Mouse (Mus musculus): ENCODE data around the gene Lyrm9. TPM values are rescaled to one million over a fixed set of nuclear protein-coding genes. Genes with fewer than 3 reads are reported as not detected.

The Lyrm9 gene
- total and polyA plus RNA-seq, 2 experiments: 15.2 to 17.7 TPM

DNA sequence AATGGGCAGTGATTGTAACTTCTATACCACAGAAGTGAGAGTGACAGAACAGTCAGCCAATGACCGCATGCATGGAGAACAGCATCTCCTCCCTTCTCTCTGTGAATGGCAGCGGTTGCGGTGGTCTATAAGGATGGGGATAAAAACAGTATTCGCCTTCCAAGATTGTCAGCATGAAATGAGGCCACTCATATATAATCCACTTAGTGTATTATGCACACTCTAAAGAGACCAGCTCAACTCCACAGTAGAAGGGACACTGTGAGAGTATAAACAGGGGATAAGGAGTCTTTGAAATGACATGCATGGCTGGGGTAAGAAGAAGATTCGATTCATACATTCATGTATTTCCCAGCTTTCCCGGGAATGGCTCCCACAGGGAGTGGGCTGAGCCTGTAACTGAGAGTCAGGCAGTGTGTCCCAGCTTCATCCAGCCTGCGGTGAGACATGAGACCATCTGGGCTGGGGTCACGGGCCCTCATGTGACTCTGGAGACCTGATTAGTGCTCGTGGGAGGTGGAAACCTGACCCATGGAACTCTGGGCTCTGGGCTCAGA lies 43.5 kb upstream of the Lyrm9 start:
- no peak overlapping the region for H3K9ac ChIP-seq (ENCODE audit: low read depth, low read length)
- H3K4me1 ChIP-seq (ENCODE audit: control insufficient read depth, insufficient read depth, low read length): 0 out of 2 replicates have a peak, but pooled peaks cover 3% of the 10 kb centered on the region
- H3K4me3 ChIP-seq (ENCODE audit: insufficient read depth, low read depth, low read length): no peak overlapping the region
- H3K27me3 ChIP-seq (ENCODE audit: control insufficient read depth, insufficient read depth, low read length): no peaks in the 10 kb centered on the region
- H3K27ac ChIP-seq (replicated peaks; ENCODE audit: insufficient read depth, low read depth, low read length): no peak overlapping the region
- WGBS: 85% methylated on average over 9 of the region's 9 CpGs
- TF ChIP-seq CTCF (IDR thresholded peaks at IDR 0.05; ENCODE audit: low read depth, low read length) (no peak), POLR2A (IDR thresholded peaks at IDR 0.05; ENCODE audit: extremely low read depth, insufficient read depth, low read length) (no peak)
- H3K79me2 ChIP-seq (ENCODE audit: control insufficient read depth, insufficient read depth, low read length): no peaks in the 10 kb centered on the region
- DNase-seq (ENCODE audit: extremely low read depth, low read depth, low spot score): no peak
- H3K36me3 ChIP-seq (ENCODE audit: control insufficient read depth, insufficient read depth, low read length): no peaks in the 10 kb centered on the region

DNA sequence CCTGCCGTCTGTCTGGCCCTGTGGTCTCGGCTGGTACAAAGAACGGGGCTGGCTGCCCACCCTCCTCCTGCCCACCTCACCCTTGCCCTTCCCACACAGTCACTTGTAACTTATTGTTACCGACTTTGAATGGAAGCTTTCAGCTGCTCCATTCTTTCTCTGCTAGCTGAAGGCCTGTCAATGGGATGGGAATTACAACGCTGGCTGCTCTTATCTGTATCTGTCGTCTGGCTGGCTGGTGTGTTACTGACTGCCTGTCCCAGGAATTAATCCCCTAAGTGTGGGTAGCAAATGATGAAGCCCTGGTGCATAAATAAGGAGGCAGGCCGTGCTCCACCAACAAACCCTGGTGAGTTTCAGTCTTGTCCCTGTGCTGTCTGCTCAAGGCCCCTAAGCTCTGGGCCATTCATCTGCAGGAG lies 40.4 kb upstream of the Lyrm9 start:
- no peak overlapping the region for H3K4me3 ChIP-seq (ENCODE audit: insufficient read depth, low read depth, low read length)
- H3K79me2 ChIP-seq (ENCODE audit: control insufficient read depth, insufficient read depth, low read length): no peaks in the 10 kb centered on the region
- H3K9ac ChIP-seq (ENCODE audit: low read depth, low read length): no peak overlapping the region
- no peaks in the 10 kb centered on the region for H3K27me3 ChIP-seq (ENCODE audit: control insufficient read depth, insufficient read depth, low read length)
- 79% methylated on average over 7 of the region's 7 CpGs for WGBS
- no peaks in the 10 kb centered on the region for H3K4me1 ChIP-seq (ENCODE audit: control insufficient read depth, insufficient read depth, low read length)
- DNase-seq (ENCODE audit: extremely low read depth, low read depth, low spot score): no peak
- H3K27ac ChIP-seq (replicated peaks; ENCODE audit: insufficient read depth, low read depth, low read length): no peak overlapping the region
- H3K36me3 ChIP-seq (ENCODE audit: control insufficient read depth, insufficient read depth, low read length): no peaks in the 10 kb centered on the region
- TF ChIP-seq CTCF (IDR thresholded peaks at IDR 0.05; ENCODE audit: low read depth, low read length) (no peak), POLR2A (IDR thresholded peaks at IDR 0.05; ENCODE audit: extremely low read depth, insufficient read depth, low read length) (no peak)

GRCm38 (mm10) chr11:78789370-78790060 lies 36.9 kb upstream of the Lyrm9 start:
- TF ChIP-seq CTCF (IDR thresholded peaks at IDR 0.05; ENCODE audit: low read depth, low read length) (no peak), POLR2A (IDR thresholded peaks at IDR 0.05; ENCODE audit: extremely low read depth, insufficient read depth, low read length) (no peak)
- H3K9ac ChIP-seq (ENCODE audit: low read depth, low read length): no peak overlapping the region
- 95% methylated on average over 11 of the region's 11 CpGs for WGBS

DNA sequence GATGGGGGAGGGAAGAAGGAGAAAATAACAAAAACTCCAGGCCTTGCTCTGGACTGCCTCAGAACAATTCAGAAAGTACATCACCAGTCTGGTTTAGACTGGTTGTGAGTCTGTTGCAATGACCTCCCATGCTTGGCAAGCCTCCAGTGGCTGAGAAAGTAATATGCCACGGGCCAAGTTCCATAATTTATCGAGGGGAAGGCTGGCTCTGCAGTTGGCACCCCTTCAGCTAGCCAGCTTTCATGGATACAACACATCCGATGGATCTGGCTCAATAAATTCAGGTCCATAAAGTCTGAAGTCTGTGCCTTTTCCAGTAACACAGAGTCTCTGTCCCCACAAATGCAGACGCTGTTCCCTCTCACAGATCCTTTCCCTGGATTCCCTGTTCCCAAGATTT lies 34.8 kb upstream of the Lyrm9 start:
- Histone ChIP-seq H3K27me3 (ENCODE audit: control insufficient read depth, insufficient read depth, low read length) (no peaks in the 10 kb centered on the region), H3K36me3 (ENCODE audit: control insufficient read depth, insufficient read depth, low read length) (no peaks in the 10 kb centered on the region), H3K9ac (ENCODE audit: low read depth, low read length) (no peak overlapping the region), H3K4me1 (ENCODE audit: control insufficient read depth, insufficient read depth, low read length) (no peaks in the 10 kb centered on the region), H3K4me3 (ENCODE audit: insufficient read depth, low read depth, low read length) (no peak overlapping the region), H3K79me2 (ENCODE audit: control insufficient read depth, insufficient read depth, low read length) (no peaks in the 10 kb centered on the region), H3K27ac (replicated peaks; ENCODE audit: insufficient read depth, low read depth, low read length) (no peak overlapping the region)
- no peak for TF ChIP-seq POLR2A (IDR thresholded peaks at IDR 0.05; ENCODE audit: extremely low read depth, insufficient read depth, low read length)
- WGBS: 13% methylated on average over 4 of the region's 4 CpGs
- peak; percentile 70 for DNase-seq (ENCODE audit: extremely low read depth, low read depth, low spot score)

More at GRCm38 (mm10) chr11:78789370-78790060, 36.9 kb upstream of the Lyrm9 start:
- no peaks in the 10 kb centered on the region for H3K4me1 ChIP-seq (ENCODE audit: control insufficient read depth, insufficient read depth, low read length)
- no peak for DNase-seq (ENCODE audit: extremely low read depth, low read depth, low spot score)
- no peaks in the 10 kb centered on the region for H3K27me3 ChIP-seq (ENCODE audit: control insufficient read depth, insufficient read depth, low read length)
- H3K27ac ChIP-seq (replicated peaks; ENCODE audit: insufficient read depth, low read depth, low read length): no peak overlapping the region
- no peaks in the 10 kb centered on the region for H3K79me2 ChIP-seq (ENCODE audit: control insufficient read depth, insufficient read depth, low read length)
- H3K4me3 ChIP-seq (ENCODE audit: insufficient read depth, low read depth, low read length): no peak overlapping the region
- H3K36me3 ChIP-seq (ENCODE audit: control insufficient read depth, insufficient read depth, low read length): no peaks in the 10 kb centered on the region

DNA sequence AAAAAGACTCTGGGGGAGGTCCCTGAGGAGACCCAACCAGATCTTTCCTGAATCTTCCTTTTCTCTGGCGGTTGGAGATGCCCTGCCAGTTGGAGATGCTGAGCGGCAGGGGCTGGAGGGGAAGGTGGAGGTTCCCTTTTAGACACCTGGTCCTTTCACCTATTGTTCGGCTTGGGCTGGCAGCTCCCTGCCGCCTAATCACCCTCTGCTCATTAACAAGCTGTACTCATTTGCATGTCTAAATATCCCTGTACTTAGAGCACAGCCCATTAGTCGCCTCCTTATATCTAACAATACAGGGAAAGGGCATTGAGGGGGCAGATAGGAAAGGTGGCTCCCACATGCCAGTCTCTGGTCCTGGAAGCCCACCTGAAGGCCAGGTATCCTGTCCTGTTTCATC lies 34.3 kb upstream of the Lyrm9 start:
- no peak for DNase-seq (ENCODE audit: extremely low read depth, low read depth, low spot score)
- 88% methylated on average over 5 of the region's 5 CpGs for WGBS
- Histone ChIP-seq H3K4me1 (ENCODE audit: control insufficient read depth, insufficient read depth, low read length) (no peaks in the 10 kb centered on the region), H3K27ac (replicated peaks; ENCODE audit: insufficient read depth, low read depth, low read length) (no peak overlapping the region), H3K4me3 (ENCODE audit: insufficient read depth, low read depth, low read length) (no peak overlapping the region), H3K36me3 (ENCODE audit: control insufficient read depth, insufficient read depth, low read length) (no peaks in the 10 kb centered on the region), H3K79me2 (ENCODE audit: control insufficient read depth, insufficient read depth, low read length) (no peaks in the 10 kb centered on the region), H3K27me3 (ENCODE audit: control insufficient read depth, insufficient read depth, low read length) (no peaks in the 10 kb centered on the region), H3K9ac (ENCODE audit: low read depth, low read length) (no peak overlapping the region)
- TF ChIP-seq CTCF (IDR thresholded peaks at IDR 0.05; ENCODE audit: low read depth, low read length) (no peak), POLR2A (IDR thresholded peaks at IDR 0.05; ENCODE audit: extremely low read depth, insufficient read depth, low read length) (no peak)

DNA sequence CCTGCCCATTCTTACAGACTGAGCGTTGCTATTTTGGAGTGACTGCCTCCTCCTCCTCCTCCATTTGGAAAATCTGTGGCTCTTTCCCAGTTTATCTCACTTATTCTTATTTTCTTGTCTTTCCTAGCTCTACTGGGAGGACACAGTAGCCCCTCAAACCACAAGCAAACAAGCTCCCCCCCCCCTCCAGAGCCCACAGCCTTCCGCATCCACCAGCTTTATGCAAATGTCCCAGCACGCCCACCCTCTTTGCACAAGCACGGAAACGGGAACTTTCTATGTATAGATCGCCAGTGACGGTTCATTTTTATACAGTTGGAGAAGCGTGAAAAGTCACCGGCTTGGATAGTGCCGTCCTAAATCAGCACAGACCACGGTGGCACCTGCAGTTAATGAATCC lies 33.9 kb upstream of the Lyrm9 start:
- Histone ChIP-seq H3K4me1 (ENCODE audit: control insufficient read depth, insufficient read depth, low read length) (no peaks in the 10 kb centered on the region), H3K4me3 (ENCODE audit: insufficient read depth, low read depth, low read length) (no peak overlapping the region), H3K27ac (replicated peaks; ENCODE audit: insufficient read depth, low read depth, low read length) (no peak overlapping the region), H3K27me3 (ENCODE audit: control insufficient read depth, insufficient read depth, low read length) (no peaks in the 10 kb centered on the region), H3K36me3 (ENCODE audit: control insufficient read depth, insufficient read depth, low read length) (no peaks in the 10 kb centered on the region), H3K9ac (ENCODE audit: low read depth, low read length) (no peak overlapping the region; the same call in 1 of the 2 replicates), H3K79me2 (ENCODE audit: control insufficient read depth, insufficient read depth, low read length) (no peaks in the 10 kb centered on the region)
- no peak for TF ChIP-seq POLR2A (IDR thresholded peaks at IDR 0.05; ENCODE audit: extremely low read depth, insufficient read depth, low read length)
- no peak for TF ChIP-seq CTCF (IDR thresholded peaks at IDR 0.05; ENCODE audit: low read depth, low read length)
- WGBS: 67% methylated on average over 11 of the region's 11 CpGs
- no peak for DNase-seq (ENCODE audit: extremely low read depth, low read depth, low spot score)
